Mouse (Mus musculus) CH12.LX (cell line): ENCODE data around the gene Sdsl. TPM values are rescaled to one million over a fixed set of nuclear protein-coding genes. Genes with fewer than 3 reads are reported as not detected.

Source experiments
- DNase-seq: peaks from one replicate; pipeline ENCODE4 v3.0.0-alpha.2; 2013; ENCODE audit errors: extremely low read depth
- H3K27ac ChIP-seq: 2 replicates; pipeline ENCODE4 v1.5.1; 2012; ENCODE audit warnings: low read depth, mild to moderate bottlenecking, control low read depth, moderate library complexity; ENCODE audit not compliant: insufficient read depth
- H3K27me3 ChIP-seq: replicated peaks from 2 replicates; pipeline ENCODE3; 2012; ENCODE audit warnings: inconsistent platforms
- H3K36me3 ChIP-seq, 2 experiments: replicated peaks in 1 of 2; 2 replicates each; pipeline versions ENCODE3 to v1.6.1; 2012; ENCODE audit warnings: inconsistent platforms in 1 of 2, low read length in 1 of 2, mild to moderate bottlenecking in 1 of 2, mixed read lengths in 1 of 2, moderate library complexity in 1 of 2; ENCODE audit not compliant: control insufficient read depth in 1 of 2, insufficient read depth in 1 of 2
- H3K4me1 ChIP-seq, 2 experiments: 2 replicates each; pipeline ENCODE4 v1.6.1; 2012; ENCODE audit warnings: inconsistent platforms in 1 of 2, moderate library complexity in 1 of 2; ENCODE audit not compliant: insufficient read depth in 2 of 2, control insufficient read depth in 1 of 2
- H3K4me2 ChIP-seq: 2 replicates; pipeline ENCODE4 v1.6.1; 2012; ENCODE audit warnings: low read depth, mild to moderate bottlenecking, control low read depth; ENCODE audit not compliant: poor library complexity, insufficient read depth, severe bottlenecking
- H3K4me3 ChIP-seq, 3 experiments: fragments of 150-350 bp in 1 of 3; sonication (generic) in 1 of 3; replicated peaks in 1 of 3; 2 replicates each; pipeline versions ENCODE3 to v1.5.1; 2011 to 2012; ENCODE audit warnings: low read depth in 2 of 3, low read length in 2 of 3, mild to moderate bottlenecking in 2 of 3, moderate library complexity in 2 of 3, control low read depth in 1 of 3, improper control_type of control experiment in 1 of 3, inconsistent platforms in 1 of 3, mixed read lengths in 1 of 3; ENCODE audit not compliant: poor library complexity in 1 of 3
- H3K79me2 ChIP-seq: replicated peaks from 2 replicates; pipeline ENCODE4 v1.6.1; 2012; ENCODE audit warnings: mild to moderate bottlenecking, moderate library complexity; ENCODE audit not compliant: control insufficient read depth, poor library complexity, insufficient read depth, severe bottlenecking; ENCODE audit errors: extremely low read depth
- H3K9ac ChIP-seq: 2 replicates; pipeline ENCODE4 v1.6.1; 2012; ENCODE audit warnings: low read depth, mild to moderate bottlenecking, control low read depth, moderate library complexity; ENCODE audit not compliant: insufficient read depth
- H3K9me3 ChIP-seq: replicated peaks from 2 replicates; pipeline ENCODE3; 2012; ENCODE audit warnings: low read length, inconsistent platforms, mixed read lengths
- BHLHE40 ChIP-seq: IDR thresholded peaks from 2 replicates; pipeline ENCODE4 v1.6.1; 2011; ENCODE audit warnings: mild to moderate bottlenecking, low read depth, low read length, improper control_type of control experiment
- CHD1 ChIP-seq: IDR thresholded peaks from 2 replicates; pipeline ENCODE4 v1.6.1; 2012; ENCODE audit warnings: low read depth, low read length, improper control_type of control experiment, inconsistent platforms
- CTCF ChIP-seq, 2 experiments: IDR thresholded peaks in 1 of 2; conservative IDR thresholded peaks in 1 of 2; 2 replicates each; pipeline ENCODE4 v1.5.1; 2011 to 2012; ENCODE audit warnings: low read depth in 2 of 2, low read length in 2 of 2, improper control_type of control experiment in 1 of 2, inconsistent platforms in 1 of 2, mild to moderate bottlenecking in 1 of 2, moderate library complexity in 1 of 2
- ELF1 ChIP-seq: IDR thresholded peaks from 2 replicates; pipeline ENCODE4 v1.6.1; 2014; ENCODE audit warnings: low read depth, mild to moderate bottlenecking, inconsistent platforms, low read length, improper control_type of control experiment
- EP300 ChIP-seq: IDR thresholded peaks from 2 replicates; pipeline ENCODE4 v1.6.1; 2011; ENCODE audit warnings: low read length, improper control_type of control experiment
- HCFC1 ChIP-seq: IDR thresholded peaks from 2 replicates; pipeline ENCODE4 v1.6.1; 2012; ENCODE audit warnings: low read depth, mild to moderate bottlenecking, inconsistent platforms, low read length, improper control_type of control experiment
- IRF4 ChIP-seq: IDR thresholded peaks from 2 replicates; pipeline ENCODE4 v1.6.1; 2014; ENCODE audit warnings: low read depth, mild to moderate bottlenecking, inconsistent platforms, low read length, improper control_type of control experiment
- JUN ChIP-seq: IDR thresholded peaks from 2 replicates; pipeline ENCODE4 v1.6.1; 2011; ENCODE audit warnings: low read depth, mild to moderate bottlenecking, low read length, improper control_type of control experiment, moderate library complexity; ENCODE audit not compliant: insufficient read depth
- JUND ChIP-seq: conservative IDR thresholded peaks from 2 replicates; pipeline ENCODE4 v1.6.1; 2011; ENCODE audit warnings: low read depth, low read length, improper control_type of control experiment
- MAZ ChIP-seq: IDR thresholded peaks from 2 replicates; pipeline ENCODE4 v1.6.1; 2012; ENCODE audit warnings: low read depth, mild to moderate bottlenecking, inconsistent platforms, low read length, improper control_type of control experiment, moderate library complexity
- MEF2A ChIP-seq: IDR thresholded peaks from 2 replicates; pipeline ENCODE4 v1.6.1; 2014; ENCODE audit warnings: low read depth, mild to moderate bottlenecking, inconsistent platforms, low read length, improper control_type of control experiment, borderline replicate concordance
- MXI1 ChIP-seq: IDR thresholded peaks from 2 replicates; pipeline ENCODE4 v1.6.1; 2011; ENCODE audit warnings: mild to moderate bottlenecking, low read depth, low read length, improper control_type of control experiment
- MYC ChIP-seq: IDR thresholded peaks from 2 replicates; pipeline ENCODE4 v1.6.1; 2011; ENCODE audit warnings: low read depth, mild to moderate bottlenecking, improper control_type of control experiment, low read length
- PAX5 ChIP-seq: IDR thresholded peaks from 2 replicates; pipeline ENCODE4 v1.6.1; 2012; ENCODE audit warnings: low read length, inconsistent platforms, mixed read lengths
- POLR2A ChIP-seq: IDR thresholded peaks from 2 replicates; pipeline ENCODE4 v1.6.1; 2011; ENCODE audit warnings: low read depth, mild to moderate bottlenecking, improper control_type of control experiment, low read length
- RAD21 ChIP-seq: IDR thresholded peaks from 2 replicates; pipeline ENCODE4 v1.6.1; 2011; ENCODE audit warnings: low read depth, mild to moderate bottlenecking, low read length, improper control_type of control experiment, moderate library complexity
- RCOR1 ChIP-seq: conservative IDR thresholded peaks from 2 replicates; pipeline ENCODE4 v1.6.1; 2012; ENCODE audit warnings: low read depth, mild to moderate bottlenecking, inconsistent platforms, low read length, improper control_type of control experiment
- SMC3 ChIP-seq: IDR thresholded peaks from 2 replicates; pipeline ENCODE4 v1.6.1; 2011; ENCODE audit warnings: low read depth, low read length, improper control_type of control experiment
- TBP ChIP-seq: conservative IDR thresholded peaks from 2 replicates; pipeline ENCODE4 v1.6.1; 2011; ENCODE audit warnings: low read depth, low read length, improper control_type of control experiment
- TCF12 ChIP-seq: IDR thresholded peaks from 2 replicates; pipeline ENCODE4 v1.6.1; 2014; ENCODE audit warnings: low read depth, mild to moderate bottlenecking, inconsistent platforms, low read length, improper control_type of control experiment
- UBTF ChIP-seq: IDR thresholded peaks from 2 replicates; pipeline ENCODE4 v1.6.1; 2012; ENCODE audit warnings: low read depth, mild to moderate bottlenecking, inconsistent platforms, low read length, improper control_type of control experiment, moderate library complexity
- USF1 ChIP-seq: IDR thresholded peaks from 2 replicates; pipeline ENCODE4 v1.6.1; 2014; ENCODE audit warnings: low read depth, mild to moderate bottlenecking, inconsistent platforms, low read length, improper control_type of control experiment
- USF2 ChIP-seq: conservative IDR thresholded peaks from 2 replicates; pipeline ENCODE4 v1.6.1; 2011; ENCODE audit warnings: low read depth, low read length, improper control_type of control experiment
- ZC3H11A ChIP-seq: IDR thresholded peaks from 2 replicates; pipeline ENCODE4 v1.6.1; 2012; ENCODE audit warnings: low read depth, mild to moderate bottlenecking, inconsistent platforms, low read length, improper control_type of control experiment
- ZKSCAN1 ChIP-seq: IDR thresholded peaks from 2 replicates; pipeline ENCODE4 v1.6.1; 2012; ENCODE audit warnings: low read depth, inconsistent platforms, low read length, improper control_type of control experiment, borderline replicate concordance
- ZMIZ1 ChIP-seq: IDR thresholded peaks from 2 replicates; pipeline ENCODE4 v1.6.1; 2012; ENCODE audit warnings: low read depth, mild to moderate bottlenecking, inconsistent platforms, low read length, improper control_type of control experiment
- dilution Hi-C: fragments of 300-500 bp; cut with MboI; formaldehyde crosslinking; loops from 2 replicates; pipeline ENCODE4 v1.14.3; 2020; ENCODE audit warnings: low sequenced_read_pairs; ENCODE audit not compliant: extremely low pct_unique_long_range_greater_than_20kb, extremely low pct_ligation_motif_present
- in situ Hi-C: fragments of 300-500 bp; cut with MboI; formaldehyde crosslinking; loops from 3 replicates; pipeline ENCODE4 v1.14.3; 2019; ENCODE audit warnings: low sequenced_read_pairs, low pct_ligation_motif_present, low pct_unique_long_range_greater_than_20kb, mixed read lengths
- polyA plus RNA-seq: library from polyadenylated mRNA; unstranded; fragments of >175 nt; gene quantifications from 2 replicates; pipeline ENCODE4 v1.2.1, GENCODE M21; 2012; ENCODE audit warnings: low read depth; ENCODE audit not compliant: insufficient read length
- total RNA-seq, 2 experiments: library from RNA; depleted of rRNA; stranded (reverse); fragments of 300-350 nt in 1 of 2; fragments of >200 nt in 1 of 2; gene quantifications; 2 replicates each; pipeline ENCODE4 v1.2.3; 2012 to 2014

The Sdsl gene
- total and polyA plus RNA-seq, 3 experiments: 0.37 to 4.0 TPM; not detected in 1

GRCm38 (mm10) chr5:120438991-120439710 lies 33.5 kb downstream of the Sdsl start:
- H3K36me3 ChIP-seq: no peaks in the 10 kb centered on the region
- TF ChIP-seq RCOR1 (no peak), USF1 (no peak), USF2 (no peak), CTCF (conservative IDR thresholded peaks at IDR 0.05 in 1 of 2, IDR thresholded peaks at IDR 0.05 in 1 of 2; ENCODE audit: low read depth in 2 of 2, low read length in 2 of 2) (no peak), MXI1 (no peak), POLR2A (no peak), RAD21 (no peak), MEF2A (no peak), BHLHE40 (no peak), ZC3H11A (no peak), EP300 (no peak), JUND (no peak), TCF12 (no peak), CHD1 (no peak), MYC (no peak), IRF4 (no peak), SMC3 (no peak), ZMIZ1 (no peak), PAX5 (no peak)
- no peak overlapping the region for H3K4me2 ChIP-seq
- H3K27me3 ChIP-seq: peaks cover 58% of the 10 kb centered on the region
- dilution Hi-C loops: no loop called here
- H3K9me3 ChIP-seq: peaks cover 40% of the 10 kb centered on the region
- no peaks in the 10 kb centered on the region for H3K79me2 ChIP-seq
- no peak for DNase-seq
- no peak overlapping the region for H3K27ac ChIP-seq
- no peak overlapping the region for H3K9ac ChIP-seq
- H3K4me3 ChIP-seq: no peak overlapping the region
- peaks cover 0 to 8% of the 10 kb centered on the region in 2 experiments; a peak in 2 of 4 replicates for H3K4me1 ChIP-seq
- in situ Hi-C loops: no loop called here

GRCm38 (mm10) chr5:120438469-120438868 lies 34.1 kb downstream of the Sdsl start:
- dilution Hi-C loops: no loop called here
- Histone ChIP-seq H3K79me2 (no peaks in the 10 kb centered on the region), H3K27ac (no peak overlapping the region), H3K4me2 (no peak overlapping the region), H3K9ac (no peak overlapping the region), H3K27me3 (peaks cover 62% of the 10 kb centered on the region), H3K9me3 (peaks cover 40% of the 10 kb centered on the region), H3K36me3 (no peaks in the 10 kb centered on the region), H3K4me1 (peaks cover 0 to 3% of the 10 kb centered on the region in 2 experiments; a peak in 2 of 4 replicates), H3K4me3 (no peak overlapping the region)
- in situ Hi-C loops: no loop called here
- no peak for TF ChIP-seq UBTF
- no peak for TF ChIP-seq JUN
- TF ChIP-seq MXI1: no peak
- no peak for TF ChIP-seq POLR2A
- TF ChIP-seq MYC: no peak
- TF ChIP-seq MEF2A: no peak
- TF ChIP-seq TBP: no peak
- TF ChIP-seq RCOR1: no peak
- no peak for TF ChIP-seq ELF1
- no peak for TF ChIP-seq MAZ
- TF ChIP-seq ZKSCAN1: no peak
- TF ChIP-seq HCFC1: no peak
- no peak for DNase-seq
